Mouse (Mus musculus) heart, embryonic 11.5 days (tissue): Measurements from ENCODE around the gene Map4k3. TPM values are rescaled to one million over a fixed set of nuclear protein-coding genes. Genes with fewer than 3 reads are reported as not detected.

Experiments
- ATAC-seq: fragments of 200-750 bp; cut with Nextera tagmentation; replicated peaks from 2 replicates; pipeline ENCODE4 v1.8.0; 2017; ENCODE audit warnings: moderate library complexity; ENCODE audit not compliant: insufficient number of reproducible peaks, low FRiP score, low TSS enrichment
- H3K27ac ChIP-seq: fragments of 300-500 bp; sonication (generic); 2 replicates; pipeline ENCODE4 v1.5.1; 2014; ENCODE audit warnings: mild to moderate bottlenecking, low read depth, low read length
- H3K27me3 ChIP-seq: fragments of 300-500 bp; sonication (generic); 2 replicates; pipeline ENCODE4 v1.6.1; 2014; ENCODE audit warnings: mild to moderate bottlenecking, low read length, mixed read lengths; ENCODE audit not compliant: control insufficient read depth, insufficient read depth
- H3K36me3 ChIP-seq: fragments of 300-500 bp; sonication (generic); 2 replicates; pipeline ENCODE4 v1.6.1; 2014; ENCODE audit warnings: mild to moderate bottlenecking, low read length, moderate library complexity, mixed read lengths; ENCODE audit not compliant: control insufficient read depth, insufficient read depth
- H3K4me1 ChIP-seq: fragments of 300-500 bp; sonication (generic); 2 replicates; pipeline ENCODE4 v1.6.1; 2014; ENCODE audit warnings: low read length; ENCODE audit not compliant: control insufficient read depth, insufficient read depth
- H3K4me2 ChIP-seq: fragments of 300-500 bp; sonication (generic); 2 replicates; pipeline ENCODE4 v1.6.1; 2014; ENCODE audit warnings: mild to moderate bottlenecking, moderate library complexity
- H3K4me3 ChIP-seq: fragments of 300-500 bp; sonication (generic); 2 replicates; pipeline ENCODE4 v1.5.1; 2014; ENCODE audit warnings: low read depth, low read length
- H3K9ac ChIP-seq: fragments of 300-500 bp; sonication (generic); 2 replicates; pipeline ENCODE4 v1.6.1; 2014; ENCODE audit warnings: mild to moderate bottlenecking, low read depth, low read length, moderate library complexity
- H3K9me3 ChIP-seq: fragments of 300-500 bp; sonication (generic); replicated peaks from 2 replicates; pipeline ENCODE4 v1.6.1; 2016; ENCODE audit warnings: low read length; ENCODE audit not compliant: control insufficient read depth
- WGBS: fragments of 180-500 bp; shearing (Covaris S2); extraction: QIAGEN DNeasy Blood & Tissue Kit; methylation state at CpG from one replicate; pipeline ENCODE4 v1.1.7; 2014; ENCODE audit not compliant: insufficient replicate concordance; 5-methylcytosine and 5-hydroxymethylcytosine counted together
- polyA plus RNA-seq: library from polyadenylated mRNA; unstranded; fragments of >200 nt; fragmentation: Nextera tagmentation; extraction: Ambion mirVana; gene quantifications from 2 replicates; pipeline ENCODE4 v1.2.1, GENCODE M21; 2014

The Map4k3 gene
- polyA plus RNA-seq, 1 experiment from 2014 or later, result 20.4 TPM

- no peak for ATAC-seq
- peaks cover 18% of the 10 kb centered on the region for H3K36me3 ChIP-seq
- H3K27me3 ChIP-seq, result no peaks in the 10 kb centered on the region
- H3K4me3 ChIP-seq, result no peak overlapping the region
- H3K9ac ChIP-seq, result no peak overlapping the region
- H3K4me2 ChIP-seq, result no peak overlapping the region
- 84% methylated on average over 6 of the region's 6 CpGs for WGBS
- H3K4me1 ChIP-seq, result 0 out of 2 replicates have a peak, but pooled peaks cover 4% of the 10 kb centered on the region
- H3K27ac ChIP-seq, result no peak overlapping the region
- H3K9me3 ChIP-seq, result no peaks in the 10 kb centered on the region
Observed at GRCm38 (mm10) chr17:80646131-80646530, 82.2 kb downstream of the Map4k3 start.

- Histone ChIP-seq H3K4me1 (0 out of 2 replicates have a peak, but pooled peaks cover 4% of the 10 kb centered on the region), H3K9ac (no peak overlapping the region), H3K4me2 (no peak overlapping the region), H3K9me3 (no peaks in the 10 kb centered on the region), H3K27ac (no peak overlapping the region), H3K27me3 (no peaks in the 10 kb centered on the region), H3K4me3 (no peak overlapping the region), H3K36me3 (peaks cover 18% of the 10 kb centered on the region)
- no peak for ATAC-seq
- WGBS, result 90% methylated on average over 8 of the region's 8 CpGs
Observed at GRCm38 (mm10) chr17:80645694-80646034, 82.6 kb downstream of the Map4k3 start.

GRCm38 (mm10) chr17:80644983-80645693 lies 83.1 kb downstream of the Map4k3 start:
- no peak overlapping the region for H3K9ac ChIP-seq

GRCm38 (mm10) chr17:80644567-80644966 lies 83.7 kb downstream of the Map4k3 start:
- H3K9ac ChIP-seq, result no peak overlapping the region
- WGBS, result 71% methylated on average over 13 of the region's 13 CpGs
- ATAC-seq, result no peak
- H3K27ac ChIP-seq, result no peak overlapping the region
- no peaks in the 10 kb centered on the region for H3K27me3 ChIP-seq
- H3K4me2 ChIP-seq, result no peak overlapping the region
- H3K9me3 ChIP-seq, result no peaks in the 10 kb centered on the region
- no peak overlapping the region for H3K4me3 ChIP-seq
- peaks cover 18% of the 10 kb centered on the region for H3K36me3 ChIP-seq
- 0 out of 2 replicates have a peak, but pooled peaks cover 4% of the 10 kb centered on the region for H3K4me1 ChIP-seq

More at GRCm38 (mm10) chr17:80644983-80645693, 83.1 kb downstream of the Map4k3 start:
- ATAC-seq, result no peak
- Histone ChIP-seq H3K4me1 (0 out of 2 replicates have a peak, but pooled peaks cover 4% of the 10 kb centered on the region), H3K27ac (no peak overlapping the region), H3K9me3 (no peaks in the 10 kb centered on the region), H3K4me3 (no peak overlapping the region), H3K36me3 (peaks cover 18% of the 10 kb centered on the region), H3K4me2 (no peak overlapping the region), H3K27me3 (no peaks in the 10 kb centered on the region)
- 89% methylated on average over 14 of the region's 14 CpGs for WGBS

- peaks cover 7% of the 10 kb centered on the region; the same call in 1 of the 2 replicates for H3K36me3 ChIP-seq
- ATAC-seq, result no peak
- H3K27ac ChIP-seq, result no peak overlapping the region
- H3K4me3 ChIP-seq, result no peak overlapping the region
- H3K27me3 ChIP-seq, result no peaks in the 10 kb centered on the region
- WGBS, result 56% methylated on average over 8 of the region's 8 CpGs
- H3K4me2 ChIP-seq, result no peak overlapping the region
- H3K9ac ChIP-seq, result no peak overlapping the region
- no peaks in the 10 kb centered on the region for H3K4me1 ChIP-seq
- H3K9me3 ChIP-seq, result no peaks in the 10 kb centered on the region
Observed at GRCm38 (mm10) chr17:80638121-80638520, 90.2 kb downstream of the Map4k3 start.

- Histone ChIP-seq H3K27ac (no peak overlapping the region), H3K9me3 (no peaks in the 10 kb centered on the region), H3K4me2 (no peak overlapping the region), H3K9ac (no peak overlapping the region), H3K4me1 (no peaks in the 10 kb centered on the region), H3K27me3 (no peaks in the 10 kb centered on the region), H3K36me3 (peaks cover 15% of the 10 kb centered on the region), H3K4me3 (no peak overlapping the region)
- WGBS, result 74% methylated on average over 1 of the region's 1 CpGs
- no peak for ATAC-seq
Observed at GRCm38 (mm10) chr17:80635794-80636193, 92.5 kb downstream of the Map4k3 start.

GRCm38 (mm10) chr17:80632846-80633245 lies 95.4 kb downstream of the Map4k3 start:
- H3K27ac ChIP-seq, result no peak overlapping the region
- 87% methylated on average over 5 of the region's 5 CpGs for WGBS
- no peak overlapping the region for H3K4me2 ChIP-seq
- H3K9me3 ChIP-seq, result no peaks in the 10 kb centered on the region
- peaks cover 15% of the 10 kb centered on the region for H3K36me3 ChIP-seq
- H3K9ac ChIP-seq, result no peak overlapping the region
- no peak for ATAC-seq
- no peaks in the 10 kb centered on the region for H3K4me1 ChIP-seq
- H3K27me3 ChIP-seq, result no peaks in the 10 kb centered on the region
- H3K4me3 ChIP-seq, result no peak overlapping the region

- Histone ChIP-seq H3K36me3 (peaks cover 15% of the 10 kb centered on the region), H3K4me3 (no peak overlapping the region), H3K4me1 (no peaks in the 10 kb centered on the region), H3K27ac (no peak overlapping the region), H3K9ac (no peak overlapping the region), H3K27me3 (no peaks in the 10 kb centered on the region), H3K4me2 (no peak overlapping the region), H3K9me3 (no peaks in the 10 kb centered on the region)
- no peak for ATAC-seq
- 87% methylated on average over 4 of the region's 4 CpGs for whole genome bisulfite sequencing
Observed at GRCm38 (mm10) chr17:80632354-80632753, 95.9 kb downstream of the Map4k3 start.

- Histone ChIP-seq H3K4me3 (no peak overlapping the region), H3K4me2 (no peak overlapping the region), H3K27ac (no peak overlapping the region), H3K36me3 (peaks cover 13% of the 10 kb centered on the region), H3K27me3 (no peaks in the 10 kb centered on the region), H3K9ac (no peak overlapping the region), H3K4me1 (no peaks in the 10 kb centered on the region), H3K9me3 (no peaks in the 10 kb centered on the region)
- WGBS, result 91% methylated on average over 3 of the region's 3 CpGs
- no peak for ATAC-seq
Observed at GRCm38 (mm10) chr17:80631028-80631427, 97.3 kb downstream of the Map4k3 start.
